Mouse (Mus musculus) heart, postnatal 4 days (tissue): ENCODE results near the gene Gm49661. TPM values are rescaled to one million over a fixed set of nuclear protein-coding genes. Genes with fewer than 3 reads are reported as not detected.

ENCODE experiments used
- DNase-seq: peaks from one replicate; pipeline ENCODE4 v3.0.0; 2021
- total RNA-seq, 2 experiments: library from RNA; stranded (reverse); gene quantifications; 2 replicates each; pipeline ENCODE4 v1.2.3; 2021

The Gm49661 gene
- total RNA-seq, 2 experiments from 2014 or later = 1.5 TPM; not detected in 1

DNA sequence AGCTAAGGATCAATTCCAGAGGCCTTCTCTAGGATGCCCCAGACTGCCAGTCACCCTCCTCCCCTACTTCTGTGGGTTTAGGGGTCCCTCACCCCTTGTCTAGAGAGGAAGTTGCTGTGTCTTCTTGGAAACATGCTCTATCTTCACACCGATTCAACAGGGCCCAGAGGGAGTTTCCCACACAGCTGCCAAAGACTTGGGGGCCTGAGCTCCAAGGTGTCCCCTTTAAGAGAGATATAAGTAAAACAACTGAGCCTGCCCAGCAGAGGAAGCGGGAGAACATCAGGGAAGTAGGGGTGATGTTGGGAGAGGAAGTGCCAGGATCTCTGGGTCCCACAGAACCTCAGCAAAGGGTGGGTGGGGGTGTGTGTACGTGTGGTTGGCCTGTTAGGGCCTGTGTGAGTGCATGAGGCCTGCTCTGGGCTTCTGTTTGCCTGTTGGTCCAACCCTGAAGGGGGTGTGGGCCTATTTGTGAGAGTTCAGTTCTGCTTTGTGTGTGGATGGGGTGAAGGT is 13.3 kb upstream of the Gm49661 start:
- DNase-seq = no peak

DNA sequence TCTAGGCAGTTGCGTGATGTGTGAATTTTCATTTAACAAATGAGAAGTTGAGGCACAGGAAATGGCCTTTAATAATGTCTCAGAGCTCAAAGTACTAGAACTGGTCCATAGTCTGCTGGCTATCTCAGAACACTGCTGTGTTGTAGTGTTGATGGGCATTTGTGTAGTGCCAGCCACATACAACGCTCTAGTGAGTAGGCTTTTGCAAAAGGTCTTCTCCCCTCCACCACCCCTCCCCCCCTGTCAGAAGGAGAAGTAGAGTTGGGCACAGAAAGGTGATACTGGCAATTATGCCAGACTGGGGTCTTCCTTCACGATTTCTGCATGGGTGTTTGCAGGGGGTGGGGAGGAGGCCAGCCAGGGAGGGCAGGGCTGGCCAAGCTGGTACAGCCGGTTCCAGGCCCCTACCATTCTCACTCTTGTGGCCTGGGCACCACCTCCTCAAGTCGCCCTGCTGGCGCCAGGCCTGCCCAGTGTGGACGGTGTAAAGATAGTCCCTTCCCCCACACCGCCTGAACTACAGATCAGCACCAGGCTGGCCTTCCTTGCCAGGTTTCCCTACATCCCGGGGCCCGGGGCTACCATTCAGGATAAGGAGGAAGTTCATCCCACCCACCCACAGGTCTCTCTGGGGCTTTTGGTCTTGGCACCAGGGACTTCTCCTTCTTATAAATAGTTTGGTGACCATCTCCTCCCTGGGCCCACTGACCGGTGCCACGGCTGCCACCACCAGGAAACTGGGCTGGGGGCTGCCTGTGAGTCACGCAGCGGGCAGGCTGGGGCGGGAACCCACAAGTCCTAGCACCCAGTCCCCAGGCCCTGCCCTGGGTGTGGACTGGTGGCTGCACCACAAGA is 12.6 kb upstream of the Gm49661 start:
- DNase-seq = peak; percentile 13

DNA sequence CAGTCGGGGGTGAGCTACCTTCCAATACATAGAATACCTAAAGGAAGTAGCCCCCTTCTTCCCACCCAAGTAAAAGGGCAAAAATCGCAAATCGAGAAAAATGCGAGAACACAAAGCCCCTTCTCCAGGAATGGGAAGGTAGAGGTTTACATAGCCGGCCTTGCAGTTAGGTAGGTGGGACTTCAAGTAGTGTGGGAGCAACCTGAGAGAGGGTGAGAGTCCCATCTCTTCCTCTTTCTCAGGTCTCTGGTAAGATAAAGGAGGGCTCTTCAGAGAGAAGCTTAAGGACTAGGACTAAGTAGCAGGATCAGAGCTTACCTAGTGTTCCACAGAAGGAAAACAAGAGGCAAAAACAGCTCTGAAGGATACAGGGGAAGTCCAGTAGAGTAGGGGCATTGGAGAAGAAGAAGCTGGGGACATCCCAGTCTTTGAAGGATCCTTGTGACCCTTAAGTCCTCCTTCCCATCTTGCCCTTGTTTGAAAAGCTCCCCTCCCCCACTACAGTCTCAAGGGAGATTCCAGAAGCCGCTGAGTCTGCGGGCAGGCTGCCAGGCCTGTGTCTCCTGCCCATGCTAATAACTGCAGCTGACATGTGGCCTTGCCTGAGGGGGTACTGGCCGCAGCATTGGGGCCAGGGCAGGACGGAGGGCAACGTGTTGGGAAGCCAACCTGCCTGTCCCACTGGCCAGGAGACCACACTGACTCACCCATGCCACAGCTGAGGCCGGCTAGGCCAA is 11.6 kb upstream of the Gm49661 start:
- peak; percentile 86 for DNase-seq

DNA sequence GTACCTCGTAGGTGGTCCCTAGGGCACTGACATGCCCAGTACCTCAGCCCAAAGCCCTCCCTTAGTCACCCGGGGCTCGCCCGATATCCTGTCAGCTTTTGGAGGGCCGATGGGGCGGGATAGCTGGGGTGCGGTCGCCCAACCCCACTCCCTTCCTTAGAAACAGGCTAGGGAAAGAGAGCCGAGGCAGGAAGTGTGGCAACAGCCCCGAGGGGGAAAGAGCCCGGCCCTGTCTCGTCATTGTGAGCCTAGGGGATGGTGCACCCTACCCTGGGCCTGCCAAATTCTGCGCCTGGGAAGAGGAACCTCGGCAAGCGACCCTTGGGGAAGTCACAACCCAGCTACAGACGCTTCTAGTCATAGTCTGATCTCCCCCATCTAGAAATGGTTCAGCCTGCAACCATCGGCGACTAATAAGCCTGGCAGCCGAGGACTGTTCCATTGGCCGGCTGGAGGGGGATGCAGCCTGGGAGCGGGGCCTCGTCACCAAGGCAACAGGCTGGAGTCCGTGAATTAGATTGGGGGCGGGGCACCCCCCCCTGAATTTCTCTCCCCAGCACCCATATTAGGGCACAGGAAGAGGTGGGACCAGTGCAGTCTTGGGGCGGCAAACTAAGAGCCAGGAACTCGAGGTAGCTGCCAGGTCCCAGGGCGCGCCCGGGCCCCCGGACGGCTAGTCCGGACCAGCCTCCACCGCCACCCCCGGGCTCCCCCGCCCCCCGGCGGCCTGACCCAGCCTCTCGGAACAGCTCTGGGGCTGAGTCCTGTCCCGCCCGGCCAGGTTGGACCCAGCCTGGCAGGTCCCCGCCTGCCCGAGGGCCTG is 10.6 kb upstream of the Gm49661 start:
- DNase-seq = peak; percentile 93

DNA sequence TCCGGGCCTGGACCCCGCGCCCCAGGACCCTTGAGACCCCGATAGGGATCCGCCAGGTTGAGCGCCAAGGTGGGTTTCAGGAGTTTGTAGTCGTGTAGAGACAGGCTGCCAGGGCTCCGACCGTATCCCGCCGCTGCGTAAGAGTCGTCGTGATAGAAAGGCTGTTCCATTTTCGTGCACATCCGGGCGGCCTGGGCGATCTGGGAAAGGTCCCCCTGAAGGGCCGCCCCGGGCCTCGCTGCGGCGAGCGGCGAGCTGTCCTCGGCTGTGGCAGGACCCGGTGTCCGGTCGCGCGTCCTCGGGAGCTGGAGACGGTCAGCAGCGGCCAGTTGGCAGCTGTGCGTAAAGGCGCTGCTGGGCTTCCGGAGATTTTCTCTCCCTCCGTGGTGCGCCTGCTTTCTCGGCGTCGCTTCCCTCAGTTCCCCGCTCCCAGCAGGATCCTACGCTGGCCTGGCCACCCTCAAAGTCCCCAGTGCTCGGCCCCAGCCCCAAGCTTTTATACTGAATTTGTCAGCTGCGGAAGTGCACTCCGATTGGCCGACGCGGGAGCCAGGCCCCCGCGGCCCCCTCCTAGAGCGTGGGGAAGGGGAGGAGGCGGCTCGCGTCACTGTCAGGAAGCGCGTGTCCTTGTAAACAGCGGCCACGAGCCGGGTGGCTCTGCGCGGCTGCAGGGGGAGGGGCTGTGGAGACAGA is 9.2 kb upstream of the Gm49661 start, which contains the start of gene Junb:
Gene Junb (minus strand): TSS at position 471 of the 693 bp plus-strand sequence.
- DNase-seq = peak; percentile 95

DNA sequence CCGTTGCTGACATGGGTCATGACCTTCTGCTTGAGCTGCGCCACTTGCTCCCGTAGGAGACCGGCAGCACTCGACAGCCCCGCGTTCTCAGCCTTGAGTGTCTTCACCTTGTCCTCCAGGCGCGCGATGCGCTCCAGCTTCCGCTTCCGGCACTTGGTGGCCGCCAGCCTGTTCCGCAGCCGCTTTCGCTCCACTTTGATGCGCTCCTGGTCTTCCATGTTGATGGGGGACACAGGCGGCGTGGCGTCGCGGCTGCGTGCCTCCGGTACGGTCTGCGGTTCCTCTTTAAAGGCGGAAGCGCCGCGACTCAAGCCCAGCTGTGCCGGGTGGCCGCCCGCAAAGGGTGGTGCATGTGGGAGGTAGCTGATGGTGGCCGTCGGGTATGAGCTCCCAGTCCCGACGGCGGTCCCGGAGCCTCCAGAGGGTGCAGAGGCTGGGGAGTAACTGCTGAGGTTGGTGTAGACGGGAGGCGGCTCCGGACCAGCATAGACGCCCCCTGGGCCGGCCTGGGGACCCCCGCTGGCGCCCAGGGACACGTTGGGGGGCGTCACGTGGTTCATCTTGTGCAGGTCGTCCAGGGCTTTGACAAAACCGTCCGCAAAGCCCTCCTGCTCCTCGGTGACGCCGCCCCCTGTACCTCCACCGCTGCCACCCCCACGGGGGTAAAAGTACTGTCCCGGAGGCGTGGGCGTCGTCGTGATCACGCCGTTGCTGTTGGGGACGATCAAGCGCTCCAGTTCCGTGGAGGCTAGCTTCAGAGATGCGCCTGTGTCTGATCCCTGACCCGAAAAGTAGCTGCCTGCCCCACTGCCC is 8.4 kb upstream of the Gm49661 start:
- DNase-seq = peak; percentile 71

DNA sequence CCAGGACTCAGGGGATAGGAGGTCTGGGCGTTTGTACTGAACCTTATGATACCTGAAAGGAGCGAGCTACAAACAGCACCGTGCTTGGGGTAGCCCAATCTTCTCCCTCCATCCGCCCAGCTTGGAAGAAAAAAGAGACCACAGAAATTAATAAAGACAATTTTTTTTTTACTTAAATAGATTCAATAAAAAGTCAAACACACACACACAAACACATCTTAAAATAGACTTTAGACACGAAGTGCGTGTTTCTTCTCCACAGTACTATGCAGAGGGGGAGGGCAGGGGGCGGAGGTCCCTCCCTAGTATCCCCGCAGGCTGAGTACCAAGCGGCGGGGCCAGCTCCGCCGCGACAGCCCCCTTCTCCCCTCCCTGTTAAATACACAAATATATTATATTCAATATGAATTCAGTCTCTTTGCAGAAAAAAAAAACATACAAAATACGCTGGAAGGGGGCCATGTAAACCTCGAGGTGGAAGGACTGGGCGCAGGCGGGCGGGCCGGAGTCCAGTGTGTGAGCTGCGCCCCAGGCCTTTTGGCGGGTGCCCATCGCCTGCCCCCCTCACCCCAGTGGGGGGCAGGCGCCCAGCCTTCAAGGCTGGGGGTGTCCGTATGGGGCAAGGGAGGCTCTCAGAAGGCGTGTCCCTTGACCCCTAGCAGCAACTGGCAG is 7.7 kb upstream of the Gm49661 start:
- no peak for DNase-seq

DNA sequence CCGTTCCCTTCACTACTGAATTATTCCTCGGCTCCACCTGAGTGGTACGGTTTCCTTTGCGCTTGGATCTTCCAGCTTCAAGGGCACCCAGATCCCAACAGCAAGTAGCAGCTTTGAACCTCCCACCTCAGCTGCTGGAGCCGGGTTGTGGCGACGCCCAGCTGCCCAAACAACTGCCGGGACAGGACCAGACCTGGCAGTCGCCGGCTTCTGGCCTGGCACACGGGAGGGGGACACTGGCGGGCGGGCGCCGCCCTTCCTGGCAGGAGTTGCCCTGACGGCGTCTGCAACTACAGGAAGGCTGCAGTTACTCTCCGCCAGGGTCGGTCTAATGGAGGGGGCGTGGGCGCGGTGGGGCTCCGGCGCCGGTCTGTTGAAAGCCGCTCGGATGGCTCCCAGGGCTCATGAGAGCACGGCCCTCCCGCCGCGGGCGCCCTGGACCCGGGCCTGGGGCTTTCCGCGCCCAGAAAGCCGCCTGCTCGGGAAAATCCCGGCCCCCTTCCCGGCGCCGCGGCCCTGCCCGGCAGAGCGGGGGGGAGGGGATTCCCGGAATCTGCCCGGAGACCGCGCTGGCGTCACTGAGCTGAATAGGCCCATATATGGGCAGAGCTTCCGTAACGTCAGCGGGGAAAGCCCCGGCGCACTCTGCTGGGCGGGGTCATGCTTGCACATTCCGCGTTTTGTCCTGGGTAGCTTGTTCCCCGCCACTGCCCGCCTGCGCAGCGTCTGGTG is 7.0 kb upstream of the Gm49661 start:
- peak; percentile 97 for DNase-seq

DNA sequence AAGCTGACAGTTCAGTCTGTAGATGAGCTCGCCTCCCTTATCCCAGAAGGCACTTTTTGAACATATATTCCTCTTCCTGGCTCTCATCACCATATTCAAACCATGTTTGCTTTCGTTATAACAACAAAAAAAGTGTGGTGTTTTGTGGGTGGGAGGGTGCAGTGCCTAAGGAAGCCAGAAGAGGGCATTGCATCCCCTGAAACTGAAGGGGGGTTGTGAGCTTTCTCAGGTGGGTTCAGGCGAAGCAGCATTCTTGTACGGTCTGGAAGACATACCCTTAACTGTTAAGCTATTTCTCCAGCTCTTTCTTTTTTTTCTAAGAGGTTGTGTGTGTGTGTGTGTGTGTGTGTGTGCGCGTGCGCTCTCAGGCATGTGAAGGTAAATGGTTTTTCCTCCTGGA is 6.2 kb upstream of the Gm49661 start:
- DNase-seq = peak; percentile 83

DNA sequence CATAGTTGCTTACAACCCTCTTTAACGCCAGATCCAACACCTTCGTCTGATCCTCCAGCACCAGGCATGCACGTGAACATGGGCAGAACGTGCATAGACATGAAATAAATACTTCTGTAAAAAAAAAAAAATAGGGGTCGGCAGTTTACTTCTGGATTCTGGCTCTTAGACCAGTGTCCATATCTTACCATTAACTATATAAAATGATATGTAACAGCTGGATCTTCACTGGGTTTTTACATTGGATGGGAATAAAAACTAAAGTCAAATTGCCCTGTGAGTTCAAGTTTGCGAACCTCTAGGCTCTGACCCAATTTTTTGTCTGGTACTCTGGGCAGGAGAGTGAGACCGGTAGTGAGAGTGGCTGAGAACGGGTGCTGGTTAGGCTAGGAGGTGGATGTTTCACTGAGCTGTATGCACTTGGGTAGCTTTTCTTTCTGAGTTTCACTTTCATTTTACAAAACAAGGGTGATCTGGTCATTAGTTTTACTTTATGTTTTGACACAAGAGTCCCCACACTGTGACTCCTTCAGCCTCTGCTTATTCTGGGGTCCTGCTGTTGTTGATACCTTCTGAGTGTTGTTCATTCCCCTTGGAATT is 5.4 kb upstream of the Gm49661 start:
- no peak for DNase-seq

DNA sequence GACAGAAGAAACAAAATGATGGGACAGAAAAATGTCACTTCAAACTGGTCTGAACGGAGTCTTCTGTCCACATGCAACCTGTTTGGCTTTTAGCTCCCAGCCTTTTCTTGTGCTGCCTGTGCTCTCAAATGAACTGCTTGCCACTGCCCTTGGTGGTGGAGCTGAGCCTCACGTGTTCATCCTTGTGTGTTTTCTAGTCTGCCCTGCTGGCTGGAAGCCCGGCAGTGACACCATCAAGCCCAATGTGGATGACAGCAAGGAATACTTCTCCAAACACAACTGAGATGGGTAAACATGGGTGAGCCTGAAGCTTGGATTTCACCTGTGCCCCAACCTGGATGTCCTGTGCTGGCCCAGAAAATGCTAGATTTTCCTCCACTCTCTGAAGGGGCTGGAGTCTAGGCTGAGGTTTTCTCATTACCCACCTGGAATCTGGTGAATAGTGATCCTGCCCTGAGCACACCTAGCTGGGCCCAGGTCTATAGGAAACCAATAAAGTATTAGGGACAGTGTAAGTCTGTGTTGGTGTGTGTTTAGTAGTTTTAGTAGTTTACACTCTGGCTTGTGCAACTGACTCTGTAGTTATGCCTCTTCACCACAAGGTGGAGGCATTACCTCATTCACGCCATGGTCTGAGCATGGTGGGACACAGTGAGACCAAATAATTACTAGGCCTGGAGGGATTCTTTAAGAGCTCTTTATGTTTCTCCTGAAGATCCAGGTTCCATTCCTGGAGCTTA is 4.7 kb upstream of the Gm49661 start:
- peak; percentile 71 for DNase-seq

DNA sequence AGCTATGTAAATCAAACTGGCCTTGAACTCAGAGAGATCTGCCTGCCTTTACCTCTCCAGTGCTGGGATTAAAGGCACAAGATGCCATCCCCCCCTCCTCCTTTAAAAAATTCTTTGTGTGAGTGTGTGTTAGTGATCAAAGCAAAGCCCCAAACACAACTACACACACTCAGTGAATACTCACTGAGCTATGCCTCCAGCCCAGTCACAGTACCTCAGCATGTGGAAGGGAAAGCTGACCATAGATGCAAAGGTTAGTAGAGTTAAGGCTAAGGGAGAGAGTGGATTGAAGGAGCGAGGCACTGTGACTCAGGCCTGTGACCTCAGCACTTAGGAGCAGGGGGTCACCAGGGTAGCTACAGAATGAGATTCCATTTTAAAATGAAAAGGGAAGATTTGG is 3.8 kb upstream of the Gm49661 start:
- no peak for DNase-seq

DNA sequence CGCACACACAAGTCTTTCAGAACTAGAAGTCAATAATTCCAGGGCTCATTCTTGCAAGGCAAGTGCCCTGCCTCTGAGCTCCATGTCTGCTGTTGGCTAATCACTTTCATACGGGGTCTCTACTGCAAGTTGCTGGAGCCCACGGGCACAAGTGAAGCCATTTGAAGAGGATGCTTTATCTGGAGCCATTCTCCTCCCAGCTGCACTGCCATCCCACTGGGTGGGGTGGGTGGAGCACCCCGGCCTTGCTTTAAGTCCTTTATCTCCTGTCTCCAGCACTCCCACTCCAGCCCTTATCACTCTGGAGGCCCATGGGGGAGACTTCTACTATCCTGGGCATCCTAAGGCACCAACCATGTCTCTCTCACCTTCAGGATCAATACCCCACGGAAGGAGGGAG is 1.7 kb upstream of the Gm49661 start:
- DNase-seq = no peak

DNA sequence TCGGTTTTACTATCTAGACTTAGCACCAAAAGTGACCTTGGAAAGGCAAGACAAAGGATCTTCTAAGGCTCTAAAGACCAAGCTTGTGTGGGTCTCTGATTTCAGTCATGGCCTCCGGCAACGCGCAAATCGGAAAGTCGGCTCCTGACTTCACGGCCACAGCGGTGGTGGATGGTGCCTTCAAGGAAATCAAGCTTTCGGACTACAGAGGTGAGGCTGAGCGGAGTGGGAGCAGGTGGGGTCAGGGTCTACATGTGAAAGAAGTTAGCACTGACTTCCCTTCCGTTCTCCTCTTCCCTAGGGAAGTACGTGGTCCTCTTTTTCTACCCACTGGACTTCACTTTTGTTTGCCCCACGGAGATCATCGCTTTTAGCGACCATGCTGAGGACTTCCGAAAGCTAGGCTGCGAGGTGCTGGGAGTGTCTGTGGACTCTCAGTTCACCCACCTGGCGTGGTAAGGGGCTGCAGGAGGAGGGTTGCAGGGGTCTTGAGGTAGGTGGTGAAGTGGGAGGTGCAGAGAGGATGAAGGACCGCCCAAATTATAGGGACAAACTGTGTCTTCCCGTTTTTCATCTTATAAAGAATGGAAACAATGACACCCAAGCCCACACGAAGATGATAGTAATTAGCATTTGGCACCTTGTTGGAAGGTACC is 1.0 kb upstream of the Gm49661 start:
- DNase-seq = peak; percentile 27

DNA sequence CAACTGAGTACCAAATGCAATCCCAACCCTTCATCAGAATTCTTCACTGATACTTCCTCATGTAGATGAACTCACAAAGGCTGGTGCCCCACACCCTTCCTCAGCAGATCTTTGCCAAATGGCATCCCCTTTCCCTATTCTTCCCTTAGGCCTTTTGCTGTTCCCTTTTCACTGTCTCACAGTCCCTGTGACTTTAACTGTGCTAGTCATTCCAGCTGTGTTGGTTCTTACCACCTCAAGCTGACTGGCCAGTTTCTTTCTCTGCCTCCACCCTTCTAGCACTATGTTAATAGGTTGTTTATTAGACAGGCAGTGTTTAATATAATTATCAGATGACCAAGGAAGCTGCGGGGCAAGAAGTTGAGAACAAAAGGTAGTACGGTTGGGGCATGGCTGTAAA is 583 bp downstream of the Gm49661 start:
- DNase-seq = no peak

DNA sequence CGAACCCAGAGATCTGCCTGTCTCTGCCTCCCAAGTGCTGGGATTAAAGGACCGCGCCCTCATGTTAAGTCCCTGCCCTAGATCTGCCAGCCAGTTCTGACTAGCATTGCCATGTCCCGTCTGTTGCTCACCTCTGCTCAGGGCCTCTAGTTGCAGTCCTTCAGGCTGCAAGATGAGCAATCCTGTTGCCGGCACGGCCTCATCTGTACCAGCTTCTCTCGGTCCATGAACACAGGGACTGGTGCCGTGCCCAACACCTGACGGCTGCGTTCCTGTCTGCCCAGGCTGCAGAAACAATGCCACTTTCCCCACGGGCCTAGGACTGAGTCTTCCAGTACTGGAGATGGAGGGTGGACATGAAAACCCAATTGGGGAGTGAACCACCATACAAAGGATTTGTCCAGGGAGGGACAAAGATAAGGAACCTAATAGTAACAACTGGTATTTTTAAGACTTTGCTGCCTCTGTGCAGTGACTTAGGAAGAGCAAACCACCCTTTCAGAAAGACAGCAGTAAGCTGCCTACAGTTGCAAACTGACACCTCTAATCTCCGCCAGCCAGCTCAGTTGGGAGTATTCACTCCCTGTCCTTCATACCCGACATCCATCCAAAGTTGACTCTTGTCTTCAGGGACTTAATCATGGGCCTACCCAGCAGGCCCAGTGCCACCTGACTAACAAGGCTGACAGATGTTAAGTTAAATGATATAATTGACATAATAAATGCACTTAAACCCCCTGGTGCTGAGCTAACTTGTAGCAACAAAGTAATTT is 1.5 kb downstream of the Gm49661 start:
- DNase-seq = no peak

DNA sequence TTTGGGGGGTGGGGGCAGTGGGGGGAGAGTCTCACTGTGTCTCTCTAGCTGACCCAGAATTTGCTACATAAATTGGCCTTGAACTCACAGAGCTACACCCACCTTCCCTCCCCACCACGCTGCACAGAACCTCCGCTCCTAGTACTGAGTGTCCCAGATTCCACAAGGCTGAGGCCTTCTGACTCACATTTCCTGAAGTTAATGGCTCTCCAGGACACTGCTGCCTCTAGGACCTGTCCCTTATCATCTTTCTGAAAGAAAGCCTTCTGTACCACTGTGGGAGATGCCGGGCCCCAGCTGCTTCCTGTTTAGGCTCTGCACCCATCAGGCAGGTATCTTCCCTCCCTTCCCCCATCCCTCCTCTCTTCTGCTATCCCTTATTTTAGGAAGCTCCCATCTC is 2.6 kb downstream of the Gm49661 start:
- DNase-seq = no peak
